Mouse (Mus musculus): Measurements from ENCODE around the gene Plscr5.

DNA sequence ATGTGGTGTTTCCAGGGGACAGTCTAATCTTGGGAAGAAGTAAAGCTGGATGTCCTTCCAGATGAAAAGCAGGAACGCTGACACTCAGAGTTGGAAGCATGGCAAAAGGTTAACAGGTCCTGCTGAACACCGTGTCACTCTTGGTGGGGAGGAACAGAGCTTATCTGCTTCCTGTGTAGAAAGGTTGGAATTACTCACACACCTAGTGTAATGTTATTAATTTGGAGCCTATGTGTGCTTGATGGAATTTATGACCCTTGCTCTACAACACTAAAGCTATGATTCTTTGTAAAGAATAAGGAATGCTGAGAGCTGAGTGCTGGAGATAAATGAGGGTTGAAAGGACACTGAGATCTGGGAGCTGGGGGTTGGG, 37.1 kb downstream of the Plscr5 start:
- TF ChIP-seq CTCF (IDR thresholded peaks at IDR 0.05; ENCODE audit: low read depth, low read length) (no peak), POLR2A (IDR thresholded peaks at IDR 0.05; ENCODE audit: borderline replicate concordance, low read depth, low read length) (no peak)

Measured in bone marrow macrophage, adult 2 months (primary cell).